In genomic region chr5:129138576-129138975, GRCm38 (mm10) we compare ENCODE assay signal across 11 mouse cellular contexts. TPM values are rescaled to one million over a fixed set of nuclear protein-coding genes. Genes with fewer than 3 reads are reported as not detected.
DNase-seq lines count a peak whose midpoint lies in the region; ATAC-seq and TF ChIP-seq lines count a peak whose summit lies in the region.
"Had no signal": no experiment of that assay in that cellular context is flagged by ENCODE, and none has a peak within 500 bp of the region (broad histone marks: within the 10 kb centered on the region; RNA-seq: fewer than 3 reads in every experiment).

No protein-coding gene starts in this region.

- H3K36me3 ChIP-seq in midbrain, embryonic 13.5 days, result no peaks in the 10 kb centered on the region
- H3K36me3 ChIP-seq in midbrain, embryonic 11.5 days (ENCODE audit: control insufficient read depth, insufficient read depth, low read length), result no peaks in the 10 kb centered on the region

- intact Hi-C loops in left cerebral cortex, adult 2 months (cut with DNase I), result loop anchor here (10.0 kb wide), 1 partner anchor 936 kb away; the partner anchor contains the start of gene Tpst1

- 0 out of 2 replicates have a peak, but pooled peaks cover 3% of the 10 kb centered on the region for H3K4me1 ChIP-seq in midbrain, embryonic 13.5 days (replicated peaks)
- no peaks in the 10 kb centered on the region for H3K4me1 ChIP-seq in midbrain, embryonic 11.5 days (ENCODE audit: control insufficient read depth, insufficient read depth, low read length)

- H3K27me3 ChIP-seq in midbrain, embryonic 13.5 days, result no peaks in the 10 kb centered on the region
- H3K27me3 ChIP-seq in midbrain, embryonic 11.5 days (ENCODE audit: control insufficient read depth, insufficient read depth, low read length), result no peaks in the 10 kb centered on the region

- no peak for TF ChIP-seq CTCF in left cerebral cortex, adult 2 months (IDR thresholded peaks at IDR 0.05)

- no peak overlapping the region for H3K4me3 ChIP-seq in midbrain, embryonic 13.5 days (replicated peaks)
- H3K4me3 ChIP-seq in midbrain, embryonic 11.5 days (ENCODE audit: low read depth, low read length), result no peak overlapping the region
- H3K4me3 ChIP-seq in left cerebral cortex, adult 2 months, result no peak overlapping the region
- H3K4me3 ChIP-seq: megakaryocyte, embryonic 14.5 days had no signal

- peak overlapping the region; percentile 35; the same call in 1 of the 2 replicates for H3K27ac ChIP-seq in midbrain, embryonic 13.5 days
- no peak overlapping the region for H3K27ac ChIP-seq in midbrain, embryonic 11.5 days (ENCODE audit: low read depth, low read length)
- peak overlapping the region; percentile 82 for H3K27ac ChIP-seq in left cerebral cortex, adult 2 months

- DNase-seq in cerebellum, postnatal 10 days, result peak; percentile 85 to 90
- DNase-seq in cerebellum, adult 18-20 months, result no peak
- no peak for DNase-seq in midbrain, embryonic 11.5 days (ENCODE audit: low spot score, missing footprints)
- peak in 1 of 2 experiments; percentile 53 for DNase-seq in left cerebral cortex, adult 2 months (ENCODE audit: extremely low spot score in 1 of 2, low spot score in 2 of 2)
- peak; percentile 90 for DNase-seq in telencephalon, adult 2 months (ENCODE audit: low read depth, low spot score)
- no peak for DNase-seq in Muller cell, postnatal 12 days (ENCODE audit: inconsistent ontology term)
- DNase-seq: retina, postnatal 1 day had no signal

- no peak overlapping the region for H3K4me2 ChIP-seq in midbrain, embryonic 13.5 days (replicated peaks)
- H3K4me2 ChIP-seq in midbrain, embryonic 11.5 days, result no peak overlapping the region

- WGBS in midbrain, embryonic 13.5 days, result 60% methylated on average over 15 of the region's 15 CpGs
- 68% methylated on average over 15 of the region's 15 CpGs for WGBS in midbrain, embryonic 11.5 days

- ATAC-seq in midbrain, embryonic 13.5 days, result no peak
- ATAC-seq in midbrain, embryonic 11.5 days (ENCODE audit: low FRiP score), result no peak
- ATAC-seq in activated CD4-positive, CD25-positive, alpha-beta regulatory T cell, adult 4 months, result no peak
- ATAC-seq: intestine, postnatal 0 days had no signal

- no peak overlapping the region for H3K9ac ChIP-seq in midbrain, embryonic 13.5 days (replicated peaks)
- H3K9ac ChIP-seq in midbrain, embryonic 11.5 days (ENCODE audit: low read length), result no peak overlapping the region

- H3K9me3 ChIP-seq in midbrain, embryonic 13.5 days, result no peaks in the 10 kb centered on the region
- H3K9me3 ChIP-seq in midbrain, embryonic 11.5 days (ENCODE audit: control insufficient read depth, low read length), result no peaks in the 10 kb centered on the region
- H3K9me3 ChIP-seq: megakaryocyte, embryonic 14.5 days had no signal

RNA-seq across cellular contexts. Expression of gene Adgrd1, which starts 42.0 kb away (rescaled TPM):
- 0.12 and 0.15 TPM in 2 replicates for polyA plus RNA-seq in midbrain, embryonic 13.5 days (2015; fragmentation: Nextera tagmentation; extraction: Ambion mirVana)
- 0.07 and 0.15 TPM in 2 replicates for polyA plus RNA-seq in midbrain, embryonic 11.5 days (2014; fragmentation: Nextera tagmentation; extraction: Ambion mirVana)
- 1 to 10 TPM; 2.9 to 3.9 TPM for total RNA-seq in left cerebral cortex, adult 2 months (2021)
- polyA plus RNA-seq in activated CD4-positive, CD25-positive, alpha-beta regulatory T cell, adult 4 months (2017; shearing (Covaris generic)), result under 1 TPM; 0.62 to 0.88 TPM

Comparison
In these comparisons a context has a peak if more than half of its experiments do, and no peak if none do; other contexts are left out.
1. DNase-seq: peak in cerebellum, postnatal 10 days (2 of 2) and telencephalon, adult 2 months (single experiment); none in cerebellum, adult 18-20 months (0 of 2), midbrain, embryonic 11.5 days (single experiment) and Muller cell, postnatal 12 days (single experiment).